Mouse (Mus musculus) MEL (cell line): ENCODE measurements around the gene Adora3. TPM values are rescaled to one million over a fixed set of nuclear protein-coding genes. Genes with fewer than 3 reads are reported as not detected.

Experiments used
- DNase-seq: peaks from one replicate; pipeline ENCODE4 v3.0.0; 2011; ENCODE audit warnings: low read depth, low spot score
- H3K27ac ChIP-seq: 2 replicates; pipeline ENCODE4 v1.5.1; 2012; ENCODE audit warnings: low read depth, mild to moderate bottlenecking, control low read depth, low read length, moderate library complexity; ENCODE audit not compliant: control insufficient read depth
- H3K27me3 ChIP-seq, 2 experiments: fragments of 150-350 bp in 1 of 2; sonication (generic) in 1 of 2; 2 replicates each; pipeline ENCODE4 v1.6.1; 2012; ENCODE audit warnings: low read length in 2 of 2, mild to moderate bottlenecking in 2 of 2, improper control_type of control experiment in 1 of 2, moderate library complexity in 1 of 2; ENCODE audit not compliant: insufficient read depth in 2 of 2, control insufficient read depth in 1 of 2
- H3K36me3 ChIP-seq, 2 experiments: 2 replicates each; pipeline ENCODE4 v1.6.1; 2012 to 2014; ENCODE audit warnings: low read length in 2 of 2, improper control_type of control experiment in 1 of 2, inconsistent platforms in 1 of 2, mild to moderate bottlenecking in 1 of 2; ENCODE audit not compliant: insufficient read depth in 2 of 2, control insufficient read depth in 1 of 2
- H3K4me1 ChIP-seq, 2 experiments: fragments of 150-350 bp in 1 of 2; sonication (generic) in 1 of 2; 2 replicates each; pipeline ENCODE4 v1.6.1; 2012; ENCODE audit warnings: low read length in 2 of 2, improper control_type of control experiment in 1 of 2, mild to moderate bottlenecking in 1 of 2; ENCODE audit not compliant: insufficient read depth in 2 of 2, control insufficient read depth in 1 of 2
- H3K4me3 ChIP-seq, 2 experiments: fragments of 150-350 bp in 1 of 2; sonication (generic) in 1 of 2; 2 replicates each; pipeline ENCODE4 v1.5.1; 2012; ENCODE audit warnings: low read depth in 2 of 2, low read length in 2 of 2, mild to moderate bottlenecking in 2 of 2, moderate library complexity in 2 of 2, control low read depth in 1 of 2, improper control_type of control experiment in 1 of 2; ENCODE audit not compliant: control insufficient read depth in 1 of 2, insufficient read depth in 1 of 2
- H3K79me2 ChIP-seq: 2 replicates; pipeline ENCODE4 v1.6.1; 2012; ENCODE audit warnings: mild to moderate bottlenecking, low read length, moderate library complexity; ENCODE audit not compliant: control insufficient read depth, poor library complexity, insufficient read depth
- H3K9ac ChIP-seq: 2 replicates; pipeline ENCODE4 v1.6.1; 2012; ENCODE audit warnings: low read depth, mild to moderate bottlenecking, control low read depth, low read length, moderate library complexity; ENCODE audit not compliant: control insufficient read depth, poor library complexity, severe bottlenecking
- H3K9me3 ChIP-seq: fragments of 150-350 bp; sonication (generic); replicated peaks from 2 replicates; pipeline ENCODE4 v1.6.1; 2012; ENCODE audit warnings: mild to moderate bottlenecking, low read length, improper control_type of control experiment, moderate library complexity; ENCODE audit not compliant: insufficient read depth
- BHLHE40 ChIP-seq: IDR thresholded peaks from 2 replicates; pipeline ENCODE4 v1.6.1; 2012; ENCODE audit warnings: low read depth, mild to moderate bottlenecking, inconsistent platforms, low read length, improper control_type of control experiment, borderline replicate concordance
- CHD1 ChIP-seq: IDR thresholded peaks from 2 replicates; pipeline ENCODE4 v1.6.1; 2012; ENCODE audit warnings: low read depth, mild to moderate bottlenecking, inconsistent platforms, low read length, improper control_type of control experiment
- ELF1 ChIP-seq: IDR thresholded peaks from 2 replicates; pipeline ENCODE4 v1.6.1; 2014; ENCODE audit warnings: low read depth, mild to moderate bottlenecking, inconsistent platforms, low read length, improper control_type of control experiment, moderate library complexity
- EP300 ChIP-seq, 2 experiments: IDR thresholded peaks; 2 replicates each; pipeline ENCODE4 v1.6.1; 2011; ENCODE audit warnings: improper control_type of control experiment in 2 of 2, low read length in 2 of 2, low read depth in 1 of 2, mild to moderate bottlenecking in 1 of 2
- ETS1 ChIP-seq: IDR thresholded peaks from 2 replicates; pipeline ENCODE4 v1.6.1; 2012; ENCODE audit warnings: low read depth, mild to moderate bottlenecking, inconsistent platforms, low read length, improper control_type of control experiment, moderate library complexity
- GABPA ChIP-seq: IDR thresholded peaks from 2 replicates; pipeline ENCODE4 v1.6.1; 2012; ENCODE audit warnings: low read depth, mild to moderate bottlenecking, inconsistent platforms, low read length, improper control_type of control experiment, moderate library complexity
- GATA1 ChIP-seq: IDR thresholded peaks from 2 replicates; pipeline ENCODE4 v1.6.1; 2011; ENCODE audit warnings: low read depth, low read length, improper control_type of control experiment
- JUND ChIP-seq: IDR thresholded peaks from 2 replicates; pipeline ENCODE4 v1.6.1; 2011; ENCODE audit warnings: low read depth, mild to moderate bottlenecking, improper control_type of control experiment, low read length
- KAT2A ChIP-seq: conservative IDR thresholded peaks from 2 replicates; pipeline ENCODE4 v1.6.1; 2012; ENCODE audit warnings: low read depth, low read length, improper control_type of control experiment, inconsistent platforms
- MAFK ChIP-seq: IDR thresholded peaks from 2 replicates; pipeline ENCODE4 v1.6.1; 2011; ENCODE audit warnings: low read depth, mild to moderate bottlenecking, low read length, improper control_type of control experiment, borderline replicate concordance
- MAZ ChIP-seq: IDR thresholded peaks from 2 replicates; pipeline ENCODE4 v1.6.1; 2012; ENCODE audit warnings: low read depth, mild to moderate bottlenecking, inconsistent platforms, low read length, improper control_type of control experiment
- MEF2A ChIP-seq: IDR thresholded peaks from 2 replicates; pipeline ENCODE4 v1.6.1; 2014; ENCODE audit warnings: low read depth, mild to moderate bottlenecking, inconsistent platforms, low read length, improper control_type of control experiment; ENCODE audit not compliant: poor library complexity, insufficient replicate concordance, severe bottlenecking; ENCODE audit errors: extremely low read depth
- MXI1 ChIP-seq: IDR thresholded peaks from 2 replicates; pipeline ENCODE4 v1.6.1; 2011; ENCODE audit warnings: mild to moderate bottlenecking, low read depth, low read length, improper control_type of control experiment
- MYB ChIP-seq: IDR thresholded peaks from 2 replicates; pipeline ENCODE4 v1.6.1; 2011; ENCODE audit warnings: mild to moderate bottlenecking, low read depth, low read length, improper control_type of control experiment
- MYC ChIP-seq: IDR thresholded peaks from 2 replicates; pipeline ENCODE4 v1.6.1; 2011; ENCODE audit warnings: low read depth, mild to moderate bottlenecking, low read length, improper control_type of control experiment, moderate library complexity
- NELFE ChIP-seq: IDR thresholded peaks from 2 replicates; pipeline ENCODE4 v1.6.1; 2011; ENCODE audit warnings: low read depth, low read length, improper control_type of control experiment
- NRF1 ChIP-seq: IDR thresholded peaks from 2 replicates; pipeline ENCODE4 v1.6.1; 2014; ENCODE audit warnings: low read depth, mild to moderate bottlenecking, inconsistent platforms, low read length, improper control_type of control experiment, moderate library complexity; ENCODE audit not compliant: poor library complexity, insufficient read depth, severe bottlenecking
- POLR2A ChIP-seq, 2 experiments: IDR thresholded peaks; 2 replicates each; pipeline ENCODE4 v1.6.1; 2011 to 2012; ENCODE audit warnings: low read length in 2 of 2, mild to moderate bottlenecking in 2 of 2, control low read depth in 1 of 2, improper control_type of control experiment in 1 of 2, low read depth in 1 of 2, moderate library complexity in 1 of 2; ENCODE audit not compliant: control insufficient read depth in 1 of 2, insufficient read depth in 1 of 2, poor library complexity in 1 of 2
- POLR2AphosphoS2 ChIP-seq: IDR thresholded peaks from 2 replicates; pipeline ENCODE4 v1.6.1; 2011; ENCODE audit warnings: low read length, improper control_type of control experiment
- POLR2AphosphoS5 ChIP-seq: IDR thresholded peaks from 2 replicates; pipeline ENCODE4 v1.6.1; 2012; ENCODE audit warnings: low read depth, borderline replicate concordance, mild to moderate bottlenecking, inconsistent platforms, low read length, moderate library complexity, mixed read lengths
- RAD21 ChIP-seq: IDR thresholded peaks from 2 replicates; pipeline ENCODE4 v1.6.1; 2011; ENCODE audit warnings: mild to moderate bottlenecking, low read depth, low read length, improper control_type of control experiment
- RCOR1 ChIP-seq: IDR thresholded peaks from 2 replicates; pipeline ENCODE4 v1.6.1; 2012; ENCODE audit warnings: low read depth, mild to moderate bottlenecking, inconsistent platforms, low read length, improper control_type of control experiment
- UBTF ChIP-seq: IDR thresholded peaks from 2 replicates; pipeline ENCODE4 v1.6.1; 2012; ENCODE audit warnings: low read depth, mild to moderate bottlenecking, inconsistent platforms, low read length, improper control_type of control experiment, moderate library complexity, borderline replicate concordance; ENCODE audit not compliant: insufficient read depth
- USF1 ChIP-seq: IDR thresholded peaks from 2 replicates; pipeline ENCODE4 v1.6.1; 2014; ENCODE audit warnings: low read depth, mild to moderate bottlenecking, inconsistent platforms, low read length, improper control_type of control experiment, moderate library complexity
- USF2 ChIP-seq, 2 experiments: IDR thresholded peaks; 2 replicates each; pipeline ENCODE4 v1.6.1; 2011 to 2012; ENCODE audit warnings: improper control_type of control experiment in 2 of 2, low read length in 2 of 2, borderline replicate concordance in 1 of 2, inconsistent platforms in 1 of 2, low read depth in 1 of 2, mild to moderate bottlenecking in 1 of 2; ENCODE audit not compliant: insufficient read depth in 1 of 2
- ZKSCAN1 ChIP-seq: IDR thresholded peaks from 2 replicates; pipeline ENCODE4 v1.6.1; 2012; ENCODE audit warnings: low read depth, mild to moderate bottlenecking, inconsistent platforms, low read length, improper control_type of control experiment, moderate library complexity
- ZMIZ1 ChIP-seq: IDR thresholded peaks from 2 replicates; pipeline ENCODE4 v1.6.1; 2012; ENCODE audit warnings: low read depth, mild to moderate bottlenecking, inconsistent platforms, low read length, improper control_type of control experiment, moderate library complexity
- ZNF384 ChIP-seq: IDR thresholded peaks from 2 replicates; pipeline ENCODE4 v1.6.1; 2012; ENCODE audit warnings: low read depth, mild to moderate bottlenecking, inconsistent platforms, low read length, improper control_type of control experiment
- polyA plus RNA-seq, 2 experiments: library from polyadenylated mRNA; stranded (reverse) in 1 of 2; unstranded in 1 of 2; fragments of >175 nt in 1 of 2; fragments of >200 nt in 1 of 2; gene quantifications; 2 replicates each; pipeline versions ENCODE4 v1.2.1 to v1.2.4; 2012; ENCODE audit warnings: low replicate concordance in 2 of 2, low read depth in 1 of 2; ENCODE audit not compliant: insufficient read length in 2 of 2, insufficient read depth in 1 of 2, missing spikeins in 1 of 2
- total RNA-seq: library from RNA; depleted of rRNA; stranded (reverse); fragments of 300-350 nt; gene quantifications from 2 replicates; pipeline ENCODE4 v1.2.3, GENCODE M21; 2012

Gene Adora3
- total and polyA plus RNA-seq, 3 experiments: 0.42 to 0.65 TPM; not detected in 1

DNA sequence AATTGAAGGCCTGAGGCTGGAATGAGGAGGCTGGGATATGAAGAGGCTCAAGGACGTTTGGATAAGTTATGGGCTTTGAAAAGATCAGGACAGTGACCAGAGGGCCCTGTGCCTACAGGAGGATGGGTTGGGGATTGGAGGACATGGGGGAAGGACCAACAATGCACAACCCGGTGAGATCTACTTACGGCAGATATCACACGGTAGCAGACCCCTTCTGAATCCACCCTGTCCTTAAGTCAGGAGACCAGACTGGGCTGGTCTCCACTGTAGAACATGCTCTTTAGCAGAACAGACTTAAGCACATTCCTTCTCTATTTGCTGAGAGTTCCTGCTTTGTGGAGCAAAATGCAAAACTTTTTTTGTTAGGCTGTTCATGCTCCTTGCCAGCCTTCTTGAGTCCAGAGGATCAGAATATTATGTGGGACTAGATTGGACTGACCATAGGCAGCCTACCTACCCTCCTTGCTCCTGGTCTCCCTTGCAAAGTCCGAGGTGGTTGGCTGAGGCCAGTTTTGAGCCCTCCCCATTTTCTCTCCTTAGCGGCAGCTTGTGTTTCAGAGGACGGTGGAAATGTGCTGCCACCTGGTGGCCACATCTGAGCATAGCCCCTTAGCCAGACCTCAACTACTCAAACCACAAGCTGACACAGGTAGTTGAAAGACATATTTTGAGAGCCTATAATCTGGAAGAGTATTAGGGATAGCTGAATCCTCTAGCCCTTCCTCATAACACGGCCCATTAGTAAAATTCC lies 28.9 kb downstream of the Adora3 start (continued):
- TF ChIP-seq ZNF384 (no peak), MYC (no peak), USF2 (IDR thresholded peaks at IDR 0.05; ENCODE audit: borderline replicate concordance in 1 of 2, insufficient read depth in 1 of 2, low read depth in 1 of 2, low read length in 2 of 2) (no peak), CHD1 (no peak), MYB (no peak), MEF2A (no peak), MAZ (no peak), ETS1 (no peak), UBTF (no peak), ZMIZ1 (no peak), USF1 (no peak), ELF1 (no peak), POLR2A (IDR thresholded peaks at IDR 0.05; ENCODE audit: control insufficient read depth in 1 of 2, insufficient read depth in 1 of 2, low read depth in 1 of 2, low read length in 2 of 2, poor library complexity in 1 of 2) (no peak), EP300 (IDR thresholded peaks at IDR 0.05; ENCODE audit: low read depth in 1 of 2, low read length in 2 of 2) (no peak), NELFE (no peak), ZKSCAN1 (no peak), MAFK (no peak), BHLHE40 (no peak), RCOR1 (no peak), JUND (no peak), RAD21 (peak; percentile 99), GABPA (no peak)

DNA sequence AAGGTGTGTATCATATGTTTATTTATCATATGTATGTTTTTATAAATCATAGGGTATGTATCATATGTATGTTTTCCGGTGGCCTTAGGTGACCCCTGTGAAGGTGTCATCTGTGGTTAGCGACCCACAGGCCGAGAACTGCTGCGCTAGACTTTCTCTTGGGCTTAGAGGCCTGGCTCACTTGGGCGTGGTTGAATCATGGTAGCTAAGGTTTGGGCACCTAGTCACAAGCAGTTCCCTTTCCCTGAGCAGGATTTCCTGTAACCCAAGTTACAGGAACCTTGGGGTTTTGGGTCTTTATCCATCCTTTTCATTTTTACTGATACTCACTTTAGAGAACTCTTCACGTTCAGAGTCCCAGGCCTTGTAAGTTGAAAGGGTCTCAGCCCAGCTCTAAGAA lies 29.6 kb downstream of the Adora3 start:
- peaks cover 0 to 27% of the 10 kb centered on the region in 2 experiments; a peak in 2 of 4 replicates for H3K36me3 ChIP-seq
- H3K27ac ChIP-seq: no peak overlapping the region
- no peak overlapping the region for H3K4me3 ChIP-seq
- DNase-seq: no peak
- no peaks in the 10 kb centered on the region for H3K79me2 ChIP-seq
- H3K9me3 ChIP-seq: no peaks in the 10 kb centered on the region
- no peak overlapping the region for H3K9ac ChIP-seq
- TF ChIP-seq KAT2A: no peak
- no peak for TF ChIP-seq MEF2A
- no peak for TF ChIP-seq POLR2AphosphoS2
- no peak for TF ChIP-seq GATA1
- TF ChIP-seq ETS1: no peak
- TF ChIP-seq MYC: no peak
- TF ChIP-seq POLR2AphosphoS5: no peak
- TF ChIP-seq GABPA: no peak
- TF ChIP-seq MXI1: no peak
- TF ChIP-seq UBTF: no peak
- no peak for TF ChIP-seq NRF1
- TF ChIP-seq RCOR1: no peak
- no peak for TF ChIP-seq CHD1
- TF ChIP-seq JUND: no peak
- TF ChIP-seq USF1: no peak
- TF ChIP-seq MAFK: no peak
- H3K27me3 ChIP-seq: no peaks in the 10 kb centered on the region
- peaks cover 7 to 36% of the 10 kb centered on the region in 2 experiments for H3K4me1 ChIP-seq
